Comparison of ENCODE assay signal across 25 mouse cellular contexts in the genomic region with DNA sequence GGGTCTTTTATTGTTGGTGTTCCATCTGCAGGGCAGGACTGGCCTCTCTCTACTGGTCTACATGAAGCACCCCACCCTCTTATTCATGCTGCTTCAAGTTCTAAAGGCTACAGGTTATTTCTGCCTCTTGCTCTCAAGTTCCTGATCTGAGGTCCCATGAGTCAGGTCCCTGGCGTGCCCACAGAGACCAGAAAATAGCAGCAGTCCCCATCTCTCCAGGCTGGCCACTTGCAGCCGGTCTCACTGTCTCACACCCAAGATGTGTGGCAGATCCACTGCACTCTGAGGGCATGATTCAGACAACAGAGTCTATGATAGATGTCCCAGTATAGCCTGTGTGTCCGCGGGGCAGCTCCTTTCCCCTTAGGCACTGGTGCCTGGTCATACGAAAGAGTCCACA. TPM values are rescaled to one million over a fixed set of nuclear protein-coding genes. Genes with fewer than 3 reads are reported as not detected.
DNase-seq lines count a peak whose midpoint lies in the region; ATAC-seq and TF ChIP-seq lines count a peak whose summit lies in the region.
"Had no signal": no experiment of that assay in that cellular context is flagged by ENCODE, and none has a peak within 500 bp of the region (broad histone marks: within the 10 kb centered on the region; RNA-seq: fewer than 3 reads in every experiment).

No protein-coding gene starts in this region.

- H3K36me3 ChIP-seq in heart, postnatal 0 days (replicated peaks; ENCODE audit: control insufficient read depth, insufficient read depth, low read length), result peaks cover 19% of the 10 kb centered on the region
- H3K36me3 ChIP-seq: embryonic facial prominence, embryonic 10.5 days; embryonic facial prominence, embryonic 12.5 days; forebrain, embryonic 15.5 days; G1E had no signal

- DNase-seq in gastrocnemius, adult 18-20 months (ENCODE audit: low spot score), result peak; percentile 51
- no peak for DNase-seq in gastrocnemius, postnatal 4 days (ENCODE audit: low spot score in 2 of 2)
- peak; percentile 22 for DNase-seq in gastrocnemius, postnatal 14 days
- no peak for DNase-seq in gastrocnemius, postnatal 10 days
- DNase-seq in heart, postnatal 0 days (ENCODE audit: low spot score), result no peak
- no peak for DNase-seq in heart, postnatal 25 days (ENCODE audit: low spot score)
- no peak for DNase-seq in layer of hippocampus, postnatal 36 days
- DNase-seq: adrenal gland, adult 8-10 months; adrenal gland, postnatal 14 days; adrenal gland, postnatal 36 days; B cell, adult 2 months; cerebellum, adult 11 months; cerebellum, adult 18-20 months; cerebellum, adult 8-10 months; cerebellum, postnatal 10 days; cerebellum, postnatal 25 days had no signal

- TF ChIP-seq CTCF in heart, postnatal 0 days (IDR thresholded peaks at IDR 0.05; ENCODE audit: low read depth), result no peak

- no peaks in the 10 kb centered on the region for H3K9me3 ChIP-seq in heart, postnatal 0 days (replicated peaks; ENCODE audit: control insufficient read depth, low read length)
- H3K9me3 ChIP-seq: embryonic facial prominence, embryonic 10.5 days; embryonic facial prominence, embryonic 12.5 days; forebrain, embryonic 15.5 days; G1E had no signal

- intact Hi-C loops in gastrocnemius, postnatal 14 days (cut with DNase I; ENCODE audit: low total_unique reads), result no loop called here
- intact Hi-C loops in heart, postnatal 25 days (cut with DNase I), result no loop called here

- ATAC-seq in heart, postnatal 0 days (ENCODE audit: insufficient read depth, low read depth), result no peak
- ATAC-seq: activated CD4-positive, CD25-positive, alpha-beta regulatory T cell, adult 4 months; CD4-positive, CD25-positive, alpha-beta regulatory T cell, adult 4 months; forebrain, embryonic 13.5 days; forebrain, embryonic 15.5 days; Patski had no signal

- peaks cover 19% of the 10 kb centered on the region for H3K4me1 ChIP-seq in heart, postnatal 0 days (ENCODE audit: control insufficient read depth, insufficient read depth)
- H3K4me1 ChIP-seq: embryonic facial prominence, embryonic 12.5 days; forebrain, embryonic 13.5 days; forebrain, embryonic 15.5 days had no signal

- peak overlapping the region; percentile 38; the same call in 1 of the 2 replicates for H3K27ac ChIP-seq in heart, postnatal 0 days (ENCODE audit: low read depth)
- H3K27ac ChIP-seq: embryonic facial prominence, embryonic 10.5 days; embryonic facial prominence, embryonic 12.5 days; forebrain, embryonic 13.5 days; forebrain, embryonic 15.5 days had no signal

- TF ChIP-seq EP300 in heart, postnatal 0 days (IDR thresholded peaks at IDR 0.05; ENCODE audit: low read depth), result no peak

- no peak overlapping the region for H3K4me2 ChIP-seq in heart, postnatal 0 days (ENCODE audit: low read depth, low read length)
- H3K4me2 ChIP-seq: embryonic facial prominence, embryonic 12.5 days; forebrain, embryonic 13.5 days; forebrain, embryonic 15.5 days had no signal

- no peaks in the 10 kb centered on the region for H3K27me3 ChIP-seq in heart, postnatal 0 days (ENCODE audit: control insufficient read depth, insufficient read depth, low read length)
- H3K27me3 ChIP-seq: CH12.LX; embryonic facial prominence, embryonic 12.5 days; forebrain, embryonic 13.5 days; forebrain, embryonic 15.5 days; Patski had no signal

- H3K9ac ChIP-seq in heart, postnatal 0 days (replicated peaks; ENCODE audit: low read depth, low read length), result no peak overlapping the region
- H3K9ac ChIP-seq: embryonic facial prominence, embryonic 12.5 days; forebrain, embryonic 13.5 days; forebrain, embryonic 15.5 days had no signal

- no peak overlapping the region for H3K4me3 ChIP-seq in heart, postnatal 0 days (ENCODE audit: low read depth, low read length)
- H3K4me3 ChIP-seq: embryonic facial prominence, embryonic 10.5 days; embryonic facial prominence, embryonic 12.5 days; forebrain, embryonic 13.5 days; forebrain, embryonic 15.5 days had no signal

- 66% methylated on average over 5 of the region's 5 CpGs for WGBS in heart, postnatal 0 days

RNA-seq across cellular contexts. Expression of a gene that starts 17.1 kb away (rescaled TPM):
- 1 to 10 TPM; 3.0 to 3.3 TPM for total RNA-seq in gastrocnemius, adult 18-20 months (2021)
- total RNA-seq in gastrocnemius, postnatal 4 days (2021), result 10 to 100 TPM; 13.2 to 17.9 TPM
- total RNA-seq in gastrocnemius, postnatal 14 days (2021), result 10 to 100 TPM in 1 of 2 experiments, 1 to 10 TPM in 1; 7.8 to 14.0 TPM
- total RNA-seq in gastrocnemius, postnatal 10 days (2021), result 10 to 100 TPM; 14.1 to 14.4 TPM
- total RNA-seq in heart, postnatal 0 days (2014; rRNA removed; ENCODE audit: low replicate concordance), result 17.6 and 22.2 TPM in 2 replicates
- polyA plus RNA-seq in heart, postnatal 0 days (2015; fragmentation: Nextera tagmentation; extraction: Ambion mirVana), result 22.0 and 22.3 TPM in 2 replicates
- total RNA-seq in heart, postnatal 25 days (2021), result 10 to 100 TPM; 11.4 to 13.4 TPM
- total RNA-seq in layer of hippocampus, postnatal 36 days (2021), result under 1 TPM in 1 of 2 experiments, not detected in 1; 0.35 TPM
- total RNA-seq: G1E had no signal
- polyA plus RNA-seq: G1E, Patski had no signal

RNA-seq across cellular contexts. Expression of a gene that starts 27.6 kb away (rescaled TPM):
- total RNA-seq in gastrocnemius, adult 18-20 months (2021), result 100 to 1,000 TPM; 169 to 174 TPM
- total RNA-seq in gastrocnemius, postnatal 4 days (2021), result 100 to 1,000 TPM; 466 to 474 TPM
- 100 to 1,000 TPM; 222 to 236 TPM for total RNA-seq in gastrocnemius, postnatal 14 days (2021)
- 100 to 1,000 TPM; 297 to 313 TPM for total RNA-seq in gastrocnemius, postnatal 10 days (2021)
- 306 and 424 TPM in 2 replicates for total RNA-seq in heart, postnatal 0 days (2014; rRNA removed; ENCODE audit: low replicate concordance)
- 250 and 254 TPM in 2 replicates for polyA plus RNA-seq in heart, postnatal 0 days (2015; fragmentation: Nextera tagmentation; extraction: Ambion mirVana)
- total RNA-seq in heart, postnatal 25 days (2021), result 100 to 1,000 TPM; 240 to 246 TPM
- total RNA-seq in layer of hippocampus, postnatal 36 days (2021), result 10 to 100 TPM; 95.8 to 96.4 TPM

RNA-seq across cellular contexts. Expression of a gene that starts 37.1 kb away (rescaled TPM):
- total RNA-seq in gastrocnemius, adult 18-20 months (2021), result 1 to 10 TPM; 8.2 TPM
- 10 to 100 TPM; 15.4 to 15.8 TPM for total RNA-seq in gastrocnemius, postnatal 4 days (2021)
- total RNA-seq in gastrocnemius, postnatal 14 days (2021), result 1 to 10 TPM; 9.0 to 9.9 TPM
- 10 to 100 TPM; 12.3 to 14.5 TPM for total RNA-seq in gastrocnemius, postnatal 10 days (2021)
- total RNA-seq in heart, postnatal 0 days (2014; rRNA removed; ENCODE audit: low replicate concordance), result 17.2 and 23.9 TPM in 2 replicates
- polyA plus RNA-seq in heart, postnatal 0 days (2015; fragmentation: Nextera tagmentation; extraction: Ambion mirVana), result 26.9 and 27.2 TPM in 2 replicates
- 10 to 100 TPM; 10.6 to 10.9 TPM for total RNA-seq in heart, postnatal 25 days (2021)
- total RNA-seq in layer of hippocampus, postnatal 36 days (2021), result 10 to 100 TPM; 33.7 to 34.1 TPM
- polyA plus RNA-seq: G1E had no signal

Comparison
In these comparisons a context has a peak if more than half of its experiments do, and no peak if none do; other contexts are left out.
1. DNase-seq: peak in gastrocnemius, adult 18-20 months (single experiment) and gastrocnemius, postnatal 14 days (single experiment); none in gastrocnemius, postnatal 4 days (0 of 2), gastrocnemius, postnatal 10 days (single experiment), heart, postnatal 0 days (single experiment), heart, postnatal 25 days (single experiment) and layer of hippocampus, postnatal 36 days (0 of 2).